In genomic region chr5:126538072-126538471, GRCm38 (mm10) we compare ENCODE assay signal across 28 mouse cellular contexts.
DNase-seq lines count a peak whose midpoint lies in the region; TF ChIP-seq lines count a peak whose summit lies in the region.
"Had no signal": no experiment of that assay in that cellular context is flagged by ENCODE, and none has a peak within 500 bp of the region (broad histone marks: within the 10 kb centered on the region; RNA-seq: fewer than 3 reads in every experiment).

No protein-coding gene starts in this region.

- no peak for TF ChIP-seq CTCF in embryonic fibroblast, embryonic 13.5 days (IDR thresholded peaks at IDR 0.05; ENCODE audit: borderline replicate concordance, insufficient read depth, low read length)

- no peak overlapping the region for H3K4me3 ChIP-seq in embryonic fibroblast, embryonic 13.5 days (ENCODE audit: insufficient read depth, low read length)
- H3K4me3 ChIP-seq in forebrain, embryonic 10.5 days = no peak overlapping the region
- H3K4me3 ChIP-seq: embryonic facial prominence, embryonic 10.5 days; embryonic facial prominence, embryonic 13.5 days; forebrain, embryonic 12.5 days; forebrain, embryonic 15.5 days; heart, adult 2 months; heart, embryonic 10.5 days; heart, embryonic 13.5 days had no signal

- H3K27me3 ChIP-seq in forebrain, embryonic 10.5 days (ENCODE audit: poor library complexity, severe bottlenecking) = no peaks in the 10 kb centered on the region
- H3K27me3 ChIP-seq: embryonic facial prominence, embryonic 13.5 days; forebrain, embryonic 12.5 days; forebrain, embryonic 15.5 days; heart, embryonic 13.5 days; Patski had no signal

- peak overlapping the region; percentile 75 for H3K27ac ChIP-seq in embryonic fibroblast, embryonic 13.5 days (ENCODE audit: insufficient read depth, low read length)
- H3K27ac ChIP-seq in forebrain, embryonic 10.5 days = no peak overlapping the region
- H3K27ac ChIP-seq: embryonic facial prominence, embryonic 10.5 days; embryonic facial prominence, embryonic 13.5 days; forebrain, embryonic 12.5 days; forebrain, embryonic 15.5 days; heart, adult 2 months; heart, embryonic 10.5 days; heart, embryonic 13.5 days; hindbrain, embryonic 14.5 days; hindbrain, postnatal 0 days had no signal

- H3K9me3 ChIP-seq in forebrain, embryonic 10.5 days = no peaks in the 10 kb centered on the region
- H3K9me3 ChIP-seq: embryonic facial prominence, embryonic 10.5 days; embryonic facial prominence, embryonic 13.5 days; forebrain, embryonic 12.5 days; forebrain, embryonic 15.5 days; heart, embryonic 10.5 days; heart, embryonic 13.5 days had no signal

- peaks cover 3% of the 10 kb centered on the region; the same call in 1 of the 2 replicates for H3K4me1 ChIP-seq in embryonic fibroblast, embryonic 13.5 days (ENCODE audit: control insufficient read depth, insufficient read depth, low read length)
- H3K4me1 ChIP-seq in forebrain, embryonic 10.5 days = no peaks in the 10 kb centered on the region
- H3K4me1 ChIP-seq: embryonic facial prominence, embryonic 10.5 days; embryonic facial prominence, embryonic 13.5 days; forebrain, embryonic 12.5 days; forebrain, embryonic 15.5 days; heart, embryonic 10.5 days; heart, embryonic 13.5 days had no signal

- WGBS in forebrain, embryonic 10.5 days = 74% methylated on average over 2 of the region's 2 CpGs

- DNase-seq in 3134 (ENCODE audit: extremely low read depth, insufficient read length, low spot score) (peak; percentile 86), 416B (ENCODE audit: low read depth) (peak; percentile 98)
- no peak for DNase-seq in forebrain, embryonic 10.5 days (ENCODE audit: extremely low spot score, low spot score)
- DNase-seq in thymus, postnatal 10 days (ENCODE audit: low spot score in 2 of 2) = no peak
- no peak for DNase-seq in yolk sac, embryonic 10.5 days (ENCODE audit: low spot score)
- DNase-seq: adrenal gland, postnatal 10 days; B cell, adult 2 months; cerebellum, adult 11 months; cerebellum, adult 2 months; cerebellum, postnatal 10 days; cerebellum, postnatal 36 days; embryo, embryonic 11 days; gastrocnemius, postnatal 10 days; gastrocnemius, postnatal 36 days; heart, adult 2 months; heart, postnatal 14 days; heart, postnatal 4 days; kidney, adult 18-20 months had no signal

- no peak for TF ChIP-seq POLR2A in embryonic fibroblast, embryonic 13.5 days (IDR thresholded peaks at IDR 0.05; ENCODE audit: low read depth, low read length)

- no peaks in the 10 kb centered on the region for H3K36me3 ChIP-seq in forebrain, embryonic 10.5 days (replicated peaks)
- H3K36me3 ChIP-seq: embryonic facial prominence, embryonic 10.5 days; embryonic facial prominence, embryonic 13.5 days; forebrain, embryonic 12.5 days; forebrain, embryonic 15.5 days; heart, embryonic 10.5 days; heart, embryonic 13.5 days had no signal

Comparison
In these comparisons a context has a peak if more than half of its experiments do, and no peak if none do; other contexts are left out.
1. DNase-seq: peak in 3134 (single experiment) and 416B (single experiment); none in forebrain, embryonic 10.5 days (single experiment), thymus, postnatal 10 days (0 of 2) and yolk sac, embryonic 10.5 days (single experiment).